Mouse (Mus musculus) liver, postnatal 0 days (tissue): ENCODE data around the gene Myo3b.

Experiments used
- CTCF ChIP-seq: sonication (generic); IDR thresholded peaks from 2 replicates; pipeline ENCODE4 v1.5.1; 2016; ENCODE audit warnings: antibody characterized with exemption, low read depth
- EP300 ChIP-seq: IDR thresholded peaks from 2 replicates; pipeline ENCODE4 v1.6.1; 2016; ENCODE audit warnings: antibody characterized with exemption, low read depth, mild to moderate bottlenecking

DNA sequence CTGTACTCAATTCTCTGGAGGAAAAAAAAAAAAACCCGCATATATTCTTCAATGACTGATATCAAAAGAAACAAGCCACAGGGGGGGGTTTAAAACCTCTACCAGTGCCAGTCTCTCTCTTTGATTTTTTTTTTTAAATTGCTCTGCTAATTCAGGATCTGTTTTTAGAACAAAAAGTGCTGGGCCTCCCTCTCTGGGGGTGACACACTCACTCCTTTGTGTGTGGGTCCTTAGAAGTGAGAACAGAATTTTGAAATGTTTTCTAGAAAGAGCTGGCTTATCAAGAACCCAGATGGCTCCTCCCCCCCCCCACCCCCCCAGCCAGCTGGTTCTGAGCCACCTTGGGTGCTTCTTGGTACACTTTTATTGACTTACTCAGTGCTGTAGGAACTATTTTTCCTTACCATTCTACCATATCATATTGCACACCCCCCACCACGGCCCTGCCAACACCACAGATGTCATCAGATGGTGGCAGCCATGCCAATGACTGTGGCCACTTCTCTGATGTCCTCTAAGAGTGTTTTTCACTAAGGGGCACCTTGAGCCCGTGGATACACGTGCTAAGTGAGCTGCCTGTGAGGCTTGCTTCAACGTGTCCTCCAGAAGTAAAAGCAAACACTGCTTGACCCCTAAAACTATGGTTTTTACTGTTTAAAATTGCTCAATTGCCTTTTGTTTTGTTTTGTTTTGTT is 280.1 kb downstream of the Myo3b start:
- TF ChIP-seq CTCF, result no peak
- no peak for TF ChIP-seq EP300
